Mouse (Mus musculus) MEL (cell line): ENCODE results near the gene Shisal2a.

Source experiments
- CTCF ChIP-seq, 3 experiments: IDR thresholded peaks in 2 of 3; conservative IDR thresholded peaks in 1 of 3; 2 replicates each; pipeline ENCODE4 v1.5.1; 2011 to 2012; ENCODE audit warnings: low read length in 3 of 3, low read depth in 2 of 3, mild to moderate bottlenecking in 2 of 3, improper control_type of control experiment in 1 of 3, inconsistent platforms in 1 of 3, mixed read lengths in 1 of 3, moderate library complexity in 1 of 3; ENCODE audit not compliant: control insufficient read depth in 1 of 3, insufficient read depth in 1 of 3, poor library complexity in 1 of 3, severe bottlenecking in 1 of 3
- ETS1 ChIP-seq: IDR thresholded peaks from 2 replicates; pipeline ENCODE4 v1.6.1; 2012; ENCODE audit warnings: low read depth, mild to moderate bottlenecking, inconsistent platforms, low read length, improper control_type of control experiment, moderate library complexity
- USF2 ChIP-seq, 2 experiments: IDR thresholded peaks; 2 replicates each; pipeline ENCODE4 v1.6.1; 2011 to 2012; ENCODE audit warnings: improper control_type of control experiment in 2 of 2, low read length in 2 of 2, borderline replicate concordance in 1 of 2, inconsistent platforms in 1 of 2, low read depth in 1 of 2, mild to moderate bottlenecking in 1 of 2; ENCODE audit not compliant: insufficient read depth in 1 of 2

GRCm38 (mm10) chr4:108427719-108428340, 44.7 kb upstream of the Shisal2a start:
- no peak for TF ChIP-seq CTCF (IDR thresholded peaks at IDR 0.05 in 2 of 3, conservative IDR thresholded peaks at IDR 0.05 in 1 of 3; ENCODE audit: control insufficient read depth in 1 of 3, insufficient read depth in 1 of 3, low read depth in 2 of 3, low read length in 3 of 3, poor library complexity in 1 of 3, severe bottlenecking in 1 of 3)
- TF ChIP-seq USF2 (IDR thresholded peaks at IDR 0.05; ENCODE audit: borderline replicate concordance in 1 of 2, insufficient read depth in 1 of 2, low read depth in 1 of 2, low read length in 2 of 2) = no peak
- 0 out of 2 replicates have a peak, but pooled peaks have one; percentile 18 for TF ChIP-seq ETS1
